Mouse (Mus musculus) intestine, embryonic 16.5 days (tissue): Measurements from ENCODE around the gene Disc1. TPM values are rescaled to one million over a fixed set of nuclear protein-coding genes. Genes with fewer than 3 reads are reported as not detected.

Experiments used
- ATAC-seq: fragments of 200-750 bp; cut with Nextera tagmentation; 2 replicates; pipeline ENCODE4 v1.8.0; 2017; ENCODE audit warnings: moderate TSS enrichment, moderate library complexity
- H3K27ac ChIP-seq: fragments of 300-500 bp; sonication (generic); 2 replicates; pipeline ENCODE4 v1.5.1; 2014; ENCODE audit warnings: mild to moderate bottlenecking, low read length
- H3K27me3 ChIP-seq: fragments of 300-500 bp; sonication (generic); replicated peaks from 2 replicates; pipeline ENCODE4 v1.6.1; 2014; ENCODE audit warnings: low read length, control low read depth, mixed read lengths; ENCODE audit not compliant: control insufficient read depth, insufficient read depth
- H3K36me3 ChIP-seq: fragments of 300-500 bp; sonication (generic); 2 replicates; pipeline ENCODE4 v1.6.1; 2014; ENCODE audit warnings: low read length, control low read depth; ENCODE audit not compliant: control insufficient read depth, insufficient read depth
- H3K4me1 ChIP-seq: fragments of 300-500 bp; sonication (generic); 2 replicates; pipeline ENCODE4 v1.6.1; 2014; ENCODE audit warnings: low read length, control low read depth, mixed read lengths; ENCODE audit not compliant: control insufficient read depth, insufficient read depth
- H3K4me2 ChIP-seq: fragments of 300-500 bp; sonication (generic); 2 replicates; pipeline ENCODE4 v1.6.1; 2014; ENCODE audit warnings: low read depth, low read length, control low read depth
- H3K4me3 ChIP-seq: fragments of 300-500 bp; sonication (generic); 2 replicates; pipeline ENCODE4 v1.5.1; 2014; ENCODE audit warnings: mild to moderate bottlenecking, low read length
- H3K9ac ChIP-seq: fragments of 300-500 bp; sonication (generic); 2 replicates; pipeline ENCODE4 v1.6.1; 2014; ENCODE audit warnings: low read depth, low read length
- H3K9me3 ChIP-seq: fragments of 300-500 bp; sonication (generic); 2 replicates; pipeline ENCODE4 v1.6.1; 2016; ENCODE audit warnings: low read length, control low read depth; ENCODE audit not compliant: control insufficient read depth
- WGBS: fragments of 180-500 bp; shearing (Covaris S2); extraction: QIAGEN DNeasy Blood & Tissue Kit; methylation state at CpG from one replicate; pipeline ENCODE4 v1.1.7; 2014; 5-methylcytosine and 5-hydroxymethylcytosine counted together
- polyA plus RNA-seq: library from polyadenylated mRNA; unstranded; fragments of >200 nt; fragmentation: Nextera tagmentation; extraction: Ambion mirVana; gene quantifications from 2 replicates; pipeline ENCODE4 v1.2.1, GENCODE M21; 2015

Disc1 gene
- polyA plus RNA-seq, 1 experiment from 2014 or later: 1.7 TPM

DNA sequence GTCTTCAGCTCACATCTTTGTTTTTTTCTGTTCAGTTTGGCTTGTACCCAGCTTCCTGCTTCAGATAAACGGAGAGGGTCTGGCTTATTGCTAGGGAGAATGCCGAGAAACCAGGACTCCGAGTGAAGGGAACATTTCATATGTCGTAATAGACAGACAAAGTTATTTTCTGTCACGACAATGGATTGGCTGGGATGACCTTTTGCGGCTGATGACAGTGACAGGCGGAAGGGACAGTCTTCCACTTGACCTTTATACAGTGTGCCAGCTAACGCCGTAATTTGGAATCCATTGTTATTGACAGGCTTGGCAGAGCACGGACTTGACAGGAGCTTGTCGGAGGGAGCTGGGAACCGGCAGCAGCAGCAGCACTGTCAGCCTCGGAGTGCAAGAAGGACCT, 48.3 kb downstream of the Disc1 start:
- Histone ChIP-seq H3K4me1 (peaks cover 2% of the 10 kb centered on the region; the same call in 1 of the 2 replicates), H3K9me3 (no peaks in the 10 kb centered on the region), H3K27me3 (no peaks in the 10 kb centered on the region), H3K4me2 (no peak overlapping the region), H3K36me3 (no peaks in the 10 kb centered on the region), H3K4me3 (no peak overlapping the region), H3K27ac (no peak overlapping the region), H3K9ac (no peak overlapping the region)
- 61% methylated on average over 13 of the region's 13 CpGs for WGBS
- ATAC-seq: no peak

DNA sequence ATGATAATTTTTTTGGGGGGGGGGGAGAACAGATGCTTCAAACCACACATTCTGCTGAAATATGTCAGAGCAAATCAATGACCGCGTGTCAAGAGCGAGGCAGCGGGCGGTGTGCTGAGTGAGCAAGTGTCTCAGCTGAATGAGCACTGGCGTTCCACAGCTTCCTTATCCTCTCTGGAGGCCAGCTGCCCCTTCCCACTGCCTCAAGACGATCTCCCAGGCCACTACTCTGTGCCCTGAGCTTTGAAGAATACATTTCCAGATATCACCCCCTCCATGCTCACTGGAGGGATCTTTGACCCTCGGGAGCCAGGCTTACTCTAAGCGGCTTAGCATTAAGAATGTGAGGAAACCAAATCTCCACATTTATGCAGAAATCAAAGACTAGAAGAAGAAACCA, 59.2 kb downstream of the Disc1 start:
- Histone ChIP-seq H3K9me3 (no peaks in the 10 kb centered on the region), H3K36me3 (no peaks in the 10 kb centered on the region), H3K4me1 (no peaks in the 10 kb centered on the region), H3K27me3 (no peaks in the 10 kb centered on the region), H3K9ac (no peak overlapping the region), H3K4me3 (no peak overlapping the region), H3K27ac (no peak overlapping the region), H3K4me2 (no peak overlapping the region)
- WGBS: 65% methylated on average over 9 of the region's 9 CpGs
- ATAC-seq: no peak

DNA sequence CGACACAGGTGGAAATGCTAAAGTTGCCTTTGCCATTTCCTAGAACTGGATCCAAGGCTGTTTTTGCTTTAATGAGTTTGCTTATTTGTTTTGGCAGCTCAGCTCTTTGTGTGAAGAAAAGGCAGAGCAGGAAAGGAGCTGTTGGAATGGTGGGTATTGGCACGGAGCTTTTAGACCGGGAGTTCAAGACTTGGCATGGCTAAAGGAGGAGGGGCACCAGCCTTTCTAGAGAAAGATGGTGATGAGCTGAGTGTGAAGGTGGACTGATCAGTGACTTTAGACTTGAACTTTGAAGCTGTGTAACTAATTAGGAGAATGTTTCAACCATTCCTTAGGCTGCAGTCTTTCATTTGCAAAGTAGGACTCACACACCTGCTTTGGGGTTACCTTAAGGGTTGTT, 59.8 kb downstream of the Disc1 start:
- no peaks in the 10 kb centered on the region for H3K27me3 ChIP-seq
- H3K4me3 ChIP-seq: no peak overlapping the region
- WGBS: 71% methylated on average over 3 of the region's 3 CpGs
- no peak overlapping the region for H3K9ac ChIP-seq
- no peaks in the 10 kb centered on the region for H3K36me3 ChIP-seq
- no peak overlapping the region for H3K27ac ChIP-seq
- no peak for ATAC-seq
- H3K9me3 ChIP-seq: no peaks in the 10 kb centered on the region
- H3K4me1 ChIP-seq: no peaks in the 10 kb centered on the region
- H3K4me2 ChIP-seq: no peak overlapping the region

DNA sequence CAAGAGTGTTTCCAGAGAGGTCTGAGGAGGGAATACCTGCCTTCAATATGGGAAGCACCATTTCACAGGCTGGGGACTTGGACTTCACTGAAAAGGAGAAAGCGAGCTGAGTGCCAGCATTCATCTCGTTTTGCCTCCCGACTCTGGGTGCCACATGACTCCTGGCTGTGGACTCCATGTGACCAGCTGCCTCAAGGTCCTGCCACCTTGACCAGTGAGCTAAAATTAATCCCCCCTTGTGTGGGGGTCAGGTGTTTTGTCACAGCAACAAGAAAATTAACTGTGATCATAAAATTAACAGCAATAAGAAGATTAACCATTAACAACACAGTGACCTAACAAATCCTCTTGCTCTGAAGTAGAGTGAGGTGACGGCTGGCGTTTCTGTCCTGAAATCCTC, 61.3 kb downstream of the Disc1 start:
- Histone ChIP-seq H3K9ac (no peak overlapping the region), H3K4me3 (no peak overlapping the region), H3K4me2 (no peak overlapping the region), H3K4me1 (no peaks in the 10 kb centered on the region), H3K9me3 (no peaks in the 10 kb centered on the region), H3K27me3 (no peaks in the 10 kb centered on the region), H3K27ac (no peak overlapping the region), H3K36me3 (no peaks in the 10 kb centered on the region)
- 79% methylated on average over 5 of the region's 5 CpGs for WGBS
- ATAC-seq: no peak

DNA sequence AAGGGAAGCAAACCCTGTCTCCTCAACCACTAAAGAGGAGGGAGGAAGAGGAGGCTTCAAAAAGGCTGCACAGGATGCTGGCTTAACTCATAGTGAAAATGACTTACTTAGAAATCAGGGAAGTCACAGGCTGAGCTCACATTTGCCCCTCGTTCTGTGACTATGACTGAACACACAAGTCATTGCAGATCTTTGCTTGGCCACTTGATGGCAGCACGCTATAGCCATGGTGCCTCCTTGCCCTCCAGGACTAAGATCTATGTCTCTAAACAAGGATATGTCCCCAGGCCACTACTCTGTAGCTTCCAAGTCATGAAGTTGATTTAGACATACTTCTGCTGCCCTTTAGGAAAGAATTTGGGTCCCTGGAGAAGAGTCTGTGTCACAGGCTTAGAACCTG, 62.6 kb downstream of the Disc1 start:
- no peak overlapping the region for H3K27ac ChIP-seq
- no peak overlapping the region for H3K4me3 ChIP-seq
- H3K9me3 ChIP-seq: no peaks in the 10 kb centered on the region
- no peaks in the 10 kb centered on the region for H3K27me3 ChIP-seq
- 28% methylated on average over 2 of the region's 2 CpGs for WGBS
- no peak overlapping the region for H3K9ac ChIP-seq
- no peak for ATAC-seq
- H3K36me3 ChIP-seq: no peaks in the 10 kb centered on the region
- H3K4me1 ChIP-seq: no peaks in the 10 kb centered on the region
- H3K4me2 ChIP-seq: no peak overlapping the region

DNA sequence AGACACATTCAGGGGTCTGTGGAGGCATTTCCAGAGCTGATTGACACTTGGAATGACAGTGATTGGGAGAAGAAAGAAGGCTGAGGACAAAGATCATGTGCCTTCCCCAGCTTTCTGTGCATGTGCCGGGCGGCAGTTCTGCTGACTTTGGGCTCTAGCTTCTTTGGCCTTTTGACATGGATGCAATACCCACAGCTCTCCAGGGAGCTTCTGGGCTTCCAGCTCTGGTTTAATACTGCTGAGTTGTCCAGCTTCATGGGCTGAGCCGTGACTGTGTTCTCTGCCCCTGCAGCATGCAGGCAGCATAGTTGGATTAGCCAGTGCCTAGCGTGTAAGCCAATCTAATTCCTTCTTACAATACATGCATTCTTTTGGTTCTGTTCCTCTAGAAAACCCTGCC, 72.5 kb downstream of the Disc1 start:
- H3K9ac ChIP-seq: no peak overlapping the region
- H3K27me3 ChIP-seq: 0 out of 2 replicates have a peak, but pooled peaks cover 2% of the 10 kb centered on the region
- H3K36me3 ChIP-seq: no peaks in the 10 kb centered on the region
- no peak overlapping the region for H3K4me2 ChIP-seq
- no peaks in the 10 kb centered on the region for H3K9me3 ChIP-seq
- no peak for ATAC-seq
- no peaks in the 10 kb centered on the region for H3K4me1 ChIP-seq
- 79% methylated on average over 4 of the region's 4 CpGs for WGBS
- H3K4me3 ChIP-seq: no peak overlapping the region
- H3K27ac ChIP-seq: no peak overlapping the region

DNA sequence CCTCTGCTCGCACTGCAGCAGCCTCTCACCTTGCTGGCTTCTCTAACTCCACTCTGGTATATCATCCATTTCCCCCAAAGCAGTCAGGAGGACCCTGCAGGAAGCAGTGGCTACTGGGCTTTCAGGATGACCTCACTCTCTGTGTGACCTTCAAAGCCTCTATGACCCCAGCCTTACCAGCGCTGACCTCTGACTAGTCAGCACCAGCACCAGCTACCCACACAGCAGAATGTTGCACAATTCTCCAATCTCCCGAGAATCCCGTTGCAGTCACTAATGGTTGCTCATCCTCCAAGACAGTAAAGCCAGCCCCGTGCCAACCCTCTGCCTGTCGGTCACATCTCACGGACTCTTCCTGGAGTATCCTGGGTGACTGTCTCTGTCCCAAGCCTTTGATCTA, 73.6 kb downstream of the Disc1 start:
- no peaks in the 10 kb centered on the region for H3K36me3 ChIP-seq
- 0 out of 2 replicates have a peak, but pooled peaks cover 2% of the 10 kb centered on the region for H3K27me3 ChIP-seq
- ATAC-seq: no peak
- no peak overlapping the region for H3K4me3 ChIP-seq
- no peaks in the 10 kb centered on the region for H3K9me3 ChIP-seq
- 84% methylated on average over 7 of the region's 7 CpGs for WGBS
- no peak overlapping the region for H3K27ac ChIP-seq
- H3K4me1 ChIP-seq: no peaks in the 10 kb centered on the region
- H3K4me2 ChIP-seq: no peak overlapping the region
- H3K9ac ChIP-seq: no peak overlapping the region

DNA sequence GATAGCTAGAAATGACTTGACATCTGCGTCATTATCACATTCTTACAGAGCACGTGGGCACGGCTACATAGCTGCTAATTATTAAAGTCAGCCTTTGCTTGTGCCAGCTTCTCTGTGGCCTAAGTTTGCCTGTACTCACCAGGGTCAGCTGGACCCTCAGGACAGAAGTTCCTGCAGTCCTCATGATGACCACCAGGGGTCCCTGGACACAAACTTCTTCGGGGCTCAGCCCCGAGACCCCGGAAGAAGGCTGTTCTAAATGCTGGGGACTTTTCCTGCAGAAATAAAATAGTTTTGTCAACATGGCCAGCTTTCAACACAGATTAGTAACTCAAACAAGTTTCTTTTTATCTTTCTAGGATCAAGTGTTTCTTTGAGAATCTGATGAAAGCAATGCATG, 74.3 kb downstream of the Disc1 start:
- Histone ChIP-seq H3K36me3 (no peaks in the 10 kb centered on the region), H3K4me1 (no peaks in the 10 kb centered on the region), H3K27ac (no peak overlapping the region), H3K4me2 (no peak overlapping the region), H3K4me3 (no peak overlapping the region), H3K27me3 (0 out of 2 replicates have a peak, but pooled peaks cover 2% of the 10 kb centered on the region), H3K9ac (no peak overlapping the region), H3K9me3 (no peaks in the 10 kb centered on the region)
- no peak for ATAC-seq
- WGBS: 21% methylated on average over 6 of the region's 6 CpGs

DNA sequence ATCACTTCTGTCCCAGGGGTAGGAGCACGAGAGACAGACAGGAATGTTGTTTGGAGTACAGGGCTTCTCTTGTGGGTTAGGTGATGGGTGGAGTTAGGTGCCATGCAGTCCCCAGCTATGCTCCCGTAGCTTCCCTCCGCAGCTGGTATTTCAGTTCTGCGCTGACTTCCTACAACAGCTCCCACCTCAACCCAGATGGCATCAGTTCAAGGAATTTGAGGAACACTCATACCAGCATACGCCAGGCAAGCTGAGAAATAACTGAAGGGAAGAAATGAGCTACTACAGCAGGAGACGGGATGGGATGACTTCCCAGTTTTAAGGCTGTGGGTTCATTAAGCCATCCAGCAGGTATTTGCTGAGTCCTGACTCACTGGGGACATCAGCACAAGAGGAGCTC, 76.8 kb downstream of the Disc1 start:
- no peak overlapping the region for H3K27ac ChIP-seq
- no peaks in the 10 kb centered on the region for H3K36me3 ChIP-seq
- H3K9me3 ChIP-seq: no peaks in the 10 kb centered on the region
- H3K4me2 ChIP-seq: no peak overlapping the region
- no peak overlapping the region for H3K9ac ChIP-seq
- 0 out of 2 replicates have a peak, but pooled peaks cover 2% of the 10 kb centered on the region for H3K27me3 ChIP-seq
- WGBS: 84% methylated on average over 6 of the region's 6 CpGs
- H3K4me3 ChIP-seq: no peak overlapping the region
- ATAC-seq: no peak
- no peaks in the 10 kb centered on the region for H3K4me1 ChIP-seq

DNA sequence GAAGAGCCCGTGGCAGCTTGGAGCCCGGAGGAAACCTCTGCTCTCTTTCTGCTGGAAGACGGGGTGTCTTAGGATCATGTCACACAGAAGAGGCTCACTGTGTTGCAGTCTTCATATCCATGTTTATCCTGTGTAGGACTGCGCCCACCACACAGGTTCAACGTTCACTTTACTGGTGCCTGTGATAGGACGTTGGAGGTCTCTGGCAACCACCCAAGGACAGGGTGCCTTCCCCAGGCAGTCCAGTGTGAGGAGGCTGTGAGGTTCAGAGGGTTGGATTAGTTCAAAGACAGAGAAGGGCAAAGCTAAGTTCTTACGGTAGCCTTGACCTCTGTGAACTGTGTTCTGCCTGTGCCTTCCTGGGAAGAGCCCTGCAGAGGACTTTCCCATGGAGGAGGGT, 77.3 kb downstream of the Disc1 start:
- Histone ChIP-seq H3K9me3 (no peaks in the 10 kb centered on the region), H3K9ac (no peak overlapping the region), H3K27me3 (0 out of 2 replicates have a peak, but pooled peaks cover 2% of the 10 kb centered on the region), H3K4me2 (no peak overlapping the region), H3K4me1 (no peaks in the 10 kb centered on the region), H3K36me3 (no peaks in the 10 kb centered on the region), H3K27ac (no peak overlapping the region), H3K4me3 (no peak overlapping the region)
- no peak for ATAC-seq
- WGBS: 76% methylated on average over 7 of the region's 7 CpGs
